Mouse (Mus musculus) G1E (cell line): Measurements from ENCODE around the gene Serinc4.

Experiments used
- CTCF ChIP-seq: IDR thresholded peaks from 2 replicates; pipeline ENCODE4 v1.5.1; 2012; ENCODE audit warnings: low read depth, low read length, inconsistent platforms, mixed read lengths
- POLR2AphosphoS5 ChIP-seq: IDR thresholded peaks from 2 replicates; pipeline ENCODE4 v1.6.1; 2012; ENCODE audit warnings: low read depth, low read length, inconsistent platforms; ENCODE audit not compliant: insufficient replicate concordance

DNA sequence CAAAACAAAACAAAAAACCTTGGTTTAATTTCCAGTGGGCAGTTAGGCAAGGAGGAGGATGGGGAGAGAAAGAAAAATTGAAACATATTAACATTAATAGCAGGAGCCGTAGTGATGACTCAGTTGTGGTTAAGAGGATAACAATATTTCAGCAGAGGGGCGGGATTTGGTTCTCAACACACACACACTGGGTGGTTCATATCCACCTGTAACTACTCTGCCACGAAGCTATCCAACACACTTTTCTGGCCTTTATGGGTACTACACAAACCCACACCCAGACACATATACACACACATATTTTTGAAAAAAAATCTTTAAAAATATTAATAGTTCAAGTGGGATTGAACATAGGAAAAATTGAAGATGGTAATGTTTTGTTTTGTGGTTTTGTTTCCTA lies 9.6 kb downstream of the Serinc4 start:
- TF ChIP-seq POLR2AphosphoS5 = no peak
- TF ChIP-seq CTCF = no peak
